Mouse (Mus musculus) spleen, embryonic (tissue): ENCODE results near the gene Chrm4.

Experiments
- CTCF ChIA-PET: fragments of 350-600 bp; sonication (Branson Sonifier 250); formaldehyde crosslinking; loops from one replicate; lab custom pipeline; 2022; lab: Charles Lee

The Chrm4 gene

GRCm38 (mm10) chr2:91942356-91942755 lies 15.3 kb downstream of the Chrm4 start:
- CTCF ChIA-PET, result interaction anchor here (0.6 to 1.0 kb wide), 2 partner anchors 13 to 32 kb away, joined by 3 to 5 read pairs; no protein-coding TSS in a partner anchor

- CTCF ChIA-PET, result interaction anchor here (1.0 to 1.6 kb wide), 4 partner anchors 10 to 44 kb away, joined by 3 to 5 read pairs (median 4); no protein-coding TSS in a partner anchor
Measured at GRCm38 (mm10) chr2:91944170-91944950, 17.3 kb downstream of the Chrm4 start.

GRCm38 (mm10) chr2:91945483-91945882 lies 18.4 kb downstream of the Chrm4 start, which contains the start of gene Gm9821:
Gm9821 (plus strand) TSS chr2:91945703.
- CTCF ChIA-PET, result no interaction called here

- CTCF ChIA-PET, result interaction anchor here (0.7 kb wide), 1 partner anchor 18 kb away, joined by 4 read pairs; no protein-coding TSS in a partner anchor
Measured at GRCm38 (mm10) chr2:91946836-91947235, 19.8 kb downstream of the Chrm4 start.

- CTCF ChIA-PET, result interaction anchor here (0.7 to 0.9 kb wide), 2 partner anchors 13 to 17 kb away, joined by 4 to 12 read pairs; no protein-coding TSS in a partner anchor
Measured at GRCm38 (mm10) chr2:91947397-91948150, 20.5 kb downstream of the Chrm4 start.

- CTCF ChIA-PET, result interaction anchor here (0.9 kb wide), 1 partner anchor 13 kb away, joined by 12 read pairs; no protein-coding TSS in a partner anchor
Measured at GRCm38 (mm10) chr2:91948151-91948509, 21.1 kb downstream of the Chrm4 start.

- CTCF ChIA-PET, result no interaction called here
Measured at GRCm38 (mm10) chr2:91948792-91949241, 21.8 kb downstream of the Chrm4 start.

GRCm38 (mm10) chr2:91949411-91950274 lies 22.6 kb downstream of the Chrm4 start:
- CTCF ChIA-PET, result interaction anchor here (0.5 kb wide), 1 partner anchor 17 kb away, joined by 5 read pairs; the partner anchor contains the start of gene Mdk

- CTCF ChIA-PET, result no interaction called here
Measured at GRCm38 (mm10) chr2:91950275-91951085, 23.4 kb downstream of the Chrm4 start.

GRCm38 (mm10) chr2:91953825-91954224 lies 26.8 kb downstream of the Chrm4 start:
- CTCF ChIA-PET, result interaction anchor here (1.5 kb wide), 1 partner anchor 10 kb away, joined by 4 read pairs; no protein-coding TSS in a partner anchor

- CTCF ChIA-PET, result interaction anchor here (1.5 kb wide), 1 partner anchor 11 kb away, joined by 4 read pairs; no protein-coding TSS in a partner anchor
Measured at GRCm38 (mm10) chr2:91955121-91955591, 28.1 kb downstream of the Chrm4 start.

- CTCF ChIA-PET, result interaction anchor here (0.6 kb wide), 1 partner anchor 1120 kb away, joined by 3 read pairs; no protein-coding TSS in a partner anchor
Measured at GRCm38 (mm10) chr2:91955875-91956274, 28.8 kb downstream of the Chrm4 start.

GRCm38 (mm10) chr2:91957096-91957495 lies 30.0 kb downstream of the Chrm4 start:
- CTCF ChIA-PET, result no interaction called here

GRCm38 (mm10) chr2:91958049-91958448 lies 31.0 kb downstream of the Chrm4 start:
- CTCF ChIA-PET, result interaction anchor here (0.7 kb wide), 1 partner anchor 30 kb away, joined by 3 read pairs; no protein-coding TSS in a partner anchor

- CTCF ChIA-PET, result interaction anchor here (1.2 kb wide), 1 partner anchor 15 kb away, joined by 5 read pairs; no protein-coding TSS in a partner anchor
Measured at GRCm38 (mm10) chr2:91958701-91959457, 31.8 kb downstream of the Chrm4 start.

- CTCF ChIA-PET, result interaction anchor here (0.6 to 1.2 kb wide), 2 partner anchors 16 to 33 kb away, joined by 5 read pairs; partner anchors contain the start of gene Chrm4
Measured at GRCm38 (mm10) chr2:91959544-91960410, 32.7 kb downstream of the Chrm4 start.

GRCm38 (mm10) chr2:91960459-91960858 lies 33.4 kb downstream of the Chrm4 start:
- CTCF ChIA-PET, result interaction anchor here (0.6 to 0.7 kb wide), 2 partner anchors 13 to 34 kb away, joined by 5 to 12 read pairs; partner anchors contain the start of gene Chrm4
